Mouse (Mus musculus) embryonic facial prominence, embryonic 11.5 days (tissue): Measurements from ENCODE around the gene Gm16867. TPM values are rescaled to one million over a fixed set of nuclear protein-coding genes. Genes with fewer than 3 reads are reported as not detected.
"Not testable (repeated sequence)": the region's sequence is repeated elsewhere in the genome, so short reads cannot be mapped to it uniquely, and the experiment has no call there.

ENCODE experiments used
- ATAC-seq: fragments of 200-750 bp; cut with Nextera tagmentation; replicated peaks from 2 replicates; pipeline ENCODE4 v1.8.0; 2017; ENCODE audit warnings: low read depth; ENCODE audit not compliant: insufficient number of reproducible peaks, low FRiP score, low TSS enrichment
- DNase-seq: peaks from one replicate; pipeline ENCODE4 v3.0.0-alpha.2; 2015; ENCODE audit warnings: low spot score
- H3K27ac ChIP-seq: fragments of 300-500 bp; sonication (generic); replicated peaks from 2 replicates; pipeline ENCODE4 v1.5.1; 2014; ENCODE audit warnings: mild to moderate bottlenecking, low read depth, low read length, control low read depth
- H3K27me3 ChIP-seq: fragments of 300-500 bp; sonication (generic); 2 replicates; pipeline ENCODE4 v1.6.1; 2014; ENCODE audit warnings: mild to moderate bottlenecking, low read length, moderate library complexity, mixed read lengths; ENCODE audit not compliant: control insufficient read depth, insufficient read depth
- H3K36me3 ChIP-seq: fragments of 300-500 bp; sonication (generic); replicated peaks from 2 replicates; pipeline ENCODE4 v1.6.1; 2014; ENCODE audit warnings: low read depth, mild to moderate bottlenecking, low read length, moderate library complexity, mixed read lengths; ENCODE audit not compliant: control insufficient read depth, insufficient read depth
- H3K4me1 ChIP-seq: fragments of 300-500 bp; sonication (generic); 2 replicates; pipeline ENCODE4 v1.6.1; 2014; ENCODE audit warnings: low read length, mixed read lengths; ENCODE audit not compliant: control insufficient read depth, insufficient read depth
- H3K4me2 ChIP-seq: fragments of 300-500 bp; sonication (generic); 2 replicates; pipeline ENCODE4 v1.6.1; 2014; ENCODE audit warnings: low read depth, mild to moderate bottlenecking, control low read depth, low read length, moderate library complexity
- H3K4me3 ChIP-seq: fragments of 300-500 bp; sonication (generic); 2 replicates; pipeline ENCODE4 v1.5.1; 2014; ENCODE audit warnings: low read depth, low read length, control low read depth
- H3K9ac ChIP-seq: fragments of 300-500 bp; sonication (generic); replicated peaks from 2 replicates; pipeline ENCODE4 v1.6.1; 2014; ENCODE audit warnings: mild to moderate bottlenecking, control low read depth, low read length
- H3K9me3 ChIP-seq: fragments of 300-500 bp; sonication (generic); replicated peaks from 2 replicates; pipeline ENCODE4 v1.6.1; 2016; ENCODE audit warnings: mild to moderate bottlenecking, low read length, inconsistent platforms, mixed read lengths; ENCODE audit not compliant: control insufficient read depth
- WGBS: fragments of 180-500 bp; shearing (Covaris S2); extraction: QIAGEN DNeasy Blood & Tissue Kit; methylation state at CpG from one replicate; pipeline ENCODE4 v1.1.7; 2014; 5-methylcytosine and 5-hydroxymethylcytosine counted together
- polyA plus RNA-seq: library from polyadenylated mRNA; unstranded; fragments of >200 nt; fragmentation: Nextera tagmentation; extraction: Ambion mirVana; gene quantifications from 2 replicates; pipeline ENCODE4 v1.2.1, GENCODE M21; 2014

Gm16867 gene
- polyA plus RNA-seq, 1 experiment from 2014 or later: not detected

GRCm38 (mm10) chr14:69488001-69488400, 15.2 kb downstream of the Gm16867 start:
- H3K4me1 ChIP-seq, H3K36me3 ChIP-seq, H3K9ac ChIP-seq, H3K27ac ChIP-seq, H3K27me3 ChIP-seq, H3K9me3 ChIP-seq, ATAC-seq, H3K4me3 ChIP-seq, H3K4me2 ChIP-seq, DNase-seq: not testable (repeated sequence)
- no CpG with 5 or more reads among the region's 10 CpGs for WGBS

GRCm38 (mm10) chr14:69485466-69486135, 17.6 kb downstream of the Gm16867 start:
- H3K27me3 ChIP-seq, H3K4me3 ChIP-seq, H3K36me3 ChIP-seq, H3K4me1 ChIP-seq, ATAC-seq, H3K9ac ChIP-seq, DNase-seq, H3K27ac ChIP-seq, H3K9me3 ChIP-seq, H3K4me2 ChIP-seq: not testable (repeated sequence)
- WGBS: no CpG with 5 or more reads among the region's 18 CpGs

GRCm38 (mm10) chr14:69473941-69474646, 29.1 kb downstream of the Gm16867 start:
- not testable (repeated sequence) for ATAC-seq, H3K27me3 ChIP-seq, H3K36me3 ChIP-seq, H3K9ac ChIP-seq, H3K4me3 ChIP-seq, H3K27ac ChIP-seq, DNase-seq, H3K4me1 ChIP-seq, H3K4me2 ChIP-seq, H3K9me3 ChIP-seq
- no CpG with 5 or more reads among the region's 11 CpGs for WGBS

- no CpG with 5 or more reads among the region's 2 CpGs for WGBS
These were observed 29.8 kb downstream of the Gm16867 start for GRCm38 (mm10) chr14:69473322-69473721.

GRCm38 (mm10) chr14:69470122-69470708, 32.9 kb downstream of the Gm16867 start:
- not testable (repeated sequence) for H3K9ac ChIP-seq, H3K4me1 ChIP-seq, ATAC-seq, H3K36me3 ChIP-seq, DNase-seq, H3K4me2 ChIP-seq, H3K27me3 ChIP-seq, H3K27ac ChIP-seq, H3K4me3 ChIP-seq, H3K9me3 ChIP-seq
- WGBS: no CpG with 5 or more reads among the region's 8 CpGs

More at GRCm38 (mm10) chr14:69473322-69473721, 29.8 kb downstream of the Gm16867 start:
- not testable (repeated sequence) for ATAC-seq, H3K9ac ChIP-seq, H3K4me1 ChIP-seq, DNase-seq, H3K9me3 ChIP-seq, H3K4me2 ChIP-seq, H3K27me3 ChIP-seq, H3K36me3 ChIP-seq, H3K4me3 ChIP-seq, H3K27ac ChIP-seq

- H3K27me3 ChIP-seq, H3K4me3 ChIP-seq, ATAC-seq, DNase-seq, H3K36me3 ChIP-seq, H3K9ac ChIP-seq, H3K4me1 ChIP-seq, H3K27ac ChIP-seq, H3K9me3 ChIP-seq, H3K4me2 ChIP-seq: not testable (repeated sequence)
- no CpG with 5 or more reads among the region's 17 CpGs for WGBS
These were observed 35.4 kb downstream of the Gm16867 start for GRCm38 (mm10) chr14:69467612-69468366.

GRCm38 (mm10) chr14:69464465-69464864, 38.7 kb downstream of the Gm16867 start:
- not testable (repeated sequence) for H3K4me1 ChIP-seq, H3K4me3 ChIP-seq, H3K9me3 ChIP-seq, H3K27ac ChIP-seq, H3K27me3 ChIP-seq, H3K4me2 ChIP-seq, H3K36me3 ChIP-seq, H3K9ac ChIP-seq, DNase-seq, ATAC-seq
- no CpG with 5 or more reads among the region's 4 CpGs for WGBS
